Mouse (Mus musculus): ENCODE results near the gene Rpp14. TPM values are rescaled to one million over a fixed set of nuclear protein-coding genes. Genes with fewer than 3 reads are reported as not detected.

Rpp14 gene
- polyA plus RNA-seq, 1 experiment from 2014 or later = 42.6 TPM

DNA sequence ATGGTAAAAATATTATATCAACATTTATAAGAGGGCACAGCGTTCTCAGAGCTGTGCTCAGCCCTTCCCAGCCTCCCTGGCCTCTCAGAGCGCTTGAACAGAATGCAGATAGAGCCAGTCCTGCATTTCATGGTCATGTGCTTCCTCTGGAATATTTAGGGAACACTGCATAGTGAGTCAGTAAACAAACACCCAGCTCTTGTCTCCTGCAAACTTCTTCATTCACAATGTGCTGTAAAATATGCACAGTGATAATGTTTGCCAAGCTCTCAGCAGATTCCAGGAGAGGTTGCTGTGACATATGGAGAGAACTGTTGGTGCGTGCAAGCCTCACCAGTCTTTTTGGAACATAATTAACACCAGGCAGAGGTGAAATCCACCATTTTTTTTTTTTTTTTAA, 55.0 kb downstream of the Rpp14 start:
- H3K4me2 ChIP-seq = no peak overlapping the region
- no peaks in the 10 kb centered on the region for H3K27me3 ChIP-seq (replicated peaks)
- H3K4me3 ChIP-seq = no peak overlapping the region
- 46% methylated on average over 3 of the region's 3 CpGs for WGBS
- peak overlapping the region; percentile 55; the same call in 1 of the 2 replicates for H3K27ac ChIP-seq (ENCODE audit: poor library complexity, severe bottlenecking)
- peak; percentile 51; the same call in 1 of the 2 replicates for ATAC-seq (ENCODE audit: insufficient number of reproducible peaks, low FRiP score)
- H3K9me3 ChIP-seq (replicated peaks) = no peaks in the 10 kb centered on the region
- H3K4me1 ChIP-seq (replicated peaks) = peaks cover 14% of the 10 kb centered on the region
- H3K36me3 ChIP-seq = peaks cover 37% of the 10 kb centered on the region
- no peak overlapping the region for H3K9ac ChIP-seq

- H3K9me3 ChIP-seq (replicated peaks) = no peaks in the 10 kb centered on the region
- 84% methylated on average over 23 of the region's 23 CpGs for WGBS
- no peak for ATAC-seq (ENCODE audit: insufficient number of reproducible peaks, low FRiP score)
- H3K9ac ChIP-seq = no peak overlapping the region
- H3K27ac ChIP-seq (ENCODE audit: poor library complexity, severe bottlenecking) = no peak overlapping the region
- H3K4me1 ChIP-seq (replicated peaks) = no peaks in the 10 kb centered on the region
- H3K36me3 ChIP-seq = peaks cover 54% of the 10 kb centered on the region
- H3K27me3 ChIP-seq (replicated peaks) = no peaks in the 10 kb centered on the region
- H3K4me3 ChIP-seq = no peak overlapping the region
- H3K4me2 ChIP-seq = no peak overlapping the region
Observed at GRCm38 (mm10) chr14:8139724-8140710, 59.9 kb downstream of the Rpp14 start.

GRCm38 (mm10) chr14:8141131-8141530, 61.0 kb downstream of the Rpp14 start:
- no peaks in the 10 kb centered on the region for H3K27me3 ChIP-seq (replicated peaks)
- H3K36me3 ChIP-seq = peaks cover 57% of the 10 kb centered on the region
- no peak overlapping the region for H3K4me2 ChIP-seq
- no peak overlapping the region for H3K4me3 ChIP-seq
- H3K27ac ChIP-seq (ENCODE audit: poor library complexity, severe bottlenecking) = no peak overlapping the region
- 86% methylated on average over 2 of the region's 2 CpGs for WGBS
- no peak overlapping the region for H3K9ac ChIP-seq
- no peaks in the 10 kb centered on the region for H3K9me3 ChIP-seq (replicated peaks)
- peaks cover 10% of the 10 kb centered on the region for H3K4me1 ChIP-seq (replicated peaks)
- no peak for ATAC-seq (ENCODE audit: insufficient number of reproducible peaks, low FRiP score)

Other genes starting within 250 kb of the Rpp14 start
- gene Gm45521, start 123.1 kb upstream of the Rpp14 start, polyA plus RNA-seq (2016; fragmentation: Nextera tagmentation; extraction: Ambion mirVana) = not detected in 2 replicates
- gene Dnase1l3, start 85.8 kb upstream of the Rpp14 start, polyA plus RNA-seq (2016; fragmentation: Nextera tagmentation; extraction: Ambion mirVana) = 0.04 TPM in 1 of 2 replicates, not detected in the other
- gene Abhd6, start 77.5 kb upstream of the Rpp14 start, polyA plus RNA-seq (2016; fragmentation: Nextera tagmentation; extraction: Ambion mirVana) = 9.9 and 10.1 TPM in 2 replicates
- gene Pxk, start 17.8 kb downstream of the Rpp14 start, polyA plus RNA-seq (2016; fragmentation: Nextera tagmentation; extraction: Ambion mirVana) = 25.5 and 27.7 TPM in 2 replicates
- gene Pdhb, start 92.7 kb downstream of the Rpp14 start, polyA plus RNA-seq (2016; fragmentation: Nextera tagmentation; extraction: Ambion mirVana) = 452 and 456 TPM in 2 replicates
- gene Kctd6, start 133.8 kb downstream of the Rpp14 start, polyA plus RNA-seq (2016; fragmentation: Nextera tagmentation; extraction: Ambion mirVana) = 10.9 and 11.5 TPM in 2 replicates
- gene Acox2, start 179.0 kb downstream of the Rpp14 start, polyA plus RNA-seq (2016; fragmentation: Nextera tagmentation; extraction: Ambion mirVana) = 0.18 and 0.36 TPM in 2 replicates
- gene Fam107a, start 237.7 kb downstream of the Rpp14 start, polyA plus RNA-seq (2016; fragmentation: Nextera tagmentation; extraction: Ambion mirVana) = 0.11 and 0.24 TPM in 2 replicates